In the genomic region with DNA sequence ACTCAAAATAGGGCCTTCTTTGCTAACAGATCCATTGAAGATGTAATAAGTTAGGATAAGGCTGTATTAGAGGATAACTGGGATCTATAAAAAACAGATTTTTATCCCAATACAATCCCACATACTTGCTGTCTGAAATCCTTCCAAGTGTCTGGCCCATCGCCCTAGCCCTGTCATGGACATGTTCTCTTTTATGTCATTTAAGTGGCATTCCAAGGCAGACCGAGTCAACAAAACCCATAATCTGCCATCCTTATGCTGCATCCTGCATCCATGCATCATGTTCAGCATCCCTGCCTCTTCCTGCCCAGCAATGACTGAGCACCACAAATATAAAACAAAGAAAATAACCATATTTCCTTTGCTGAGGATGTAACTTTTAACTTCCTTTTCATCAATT, we compare ENCODE assay signal across 23 mouse cellular contexts.
DNase-seq lines count a peak whose midpoint lies in the region; ATAC-seq and TF ChIP-seq lines count a peak whose summit lies in the region.
"Had no signal": no experiment of that assay in that cellular context is flagged by ENCODE, and none has a peak within 500 bp of the region (broad histone marks: within the 10 kb centered on the region; RNA-seq: fewer than 3 reads in every experiment).

No protein-coding gene starts in this region.

- peak overlapping the region; percentile 28; the same call in 1 of the 2 replicates for H3K27ac ChIP-seq in forebrain, embryonic 15.5 days (replicated peaks)
- H3K27ac ChIP-seq in forebrain, embryonic 11.5 days (ENCODE audit: low read depth, low read length): no peak overlapping the region
- peak overlapping the region; percentile 46; the same call in 1 of the 2 replicates for H3K27ac ChIP-seq in hindbrain, postnatal 0 days
- no peak overlapping the region for H3K27ac ChIP-seq in hindbrain, embryonic 13.5 days
- no peak overlapping the region for H3K27ac ChIP-seq in midbrain, embryonic 11.5 days (ENCODE audit: low read depth, low read length)
- no peak overlapping the region for H3K27ac ChIP-seq in midbrain, embryonic 14.5 days (replicated peaks; ENCODE audit: low read depth, low read length)
- H3K27ac ChIP-seq: embryonic facial prominence, embryonic 12.5 days; embryonic facial prominence, embryonic 15.5 days; heart, adult 2 months; heart, embryonic 10.5 days; heart, embryonic 13.5 days; hindbrain, embryonic 15.5 days; intestine, embryonic 15.5 days had no signal

- H3K36me3 ChIP-seq in forebrain, embryonic 15.5 days: no peaks in the 10 kb centered on the region
- no peaks in the 10 kb centered on the region for H3K36me3 ChIP-seq in forebrain, embryonic 11.5 days (ENCODE audit: control insufficient read depth, insufficient read depth, low read length)
- H3K36me3 ChIP-seq in hindbrain, postnatal 0 days (ENCODE audit: insufficient read depth, low read length): no peaks in the 10 kb centered on the region
- H3K36me3 ChIP-seq in hindbrain, embryonic 13.5 days: no peaks in the 10 kb centered on the region
- H3K36me3 ChIP-seq in midbrain, embryonic 11.5 days (ENCODE audit: control insufficient read depth, insufficient read depth, low read length): no peaks in the 10 kb centered on the region
- no peaks in the 10 kb centered on the region for H3K36me3 ChIP-seq in midbrain, embryonic 14.5 days (ENCODE audit: control insufficient read depth, insufficient read depth, low read length)
- H3K36me3 ChIP-seq: embryonic facial prominence, embryonic 12.5 days; embryonic facial prominence, embryonic 15.5 days; heart, embryonic 10.5 days; heart, embryonic 13.5 days; hindbrain, embryonic 15.5 days; intestine, embryonic 15.5 days had no signal

- ATAC-seq in forebrain, embryonic 15.5 days (replicated peaks): peak; percentile 76; the same call in 1 of the 2 replicates
- no peak for ATAC-seq in forebrain, embryonic 11.5 days (replicated peaks; ENCODE audit: low FRiP score)
- no peak for ATAC-seq in hindbrain, postnatal 0 days
- no peak for ATAC-seq in hindbrain, embryonic 13.5 days (ENCODE audit: low FRiP score)
- ATAC-seq in midbrain, embryonic 11.5 days (ENCODE audit: low FRiP score): no peak
- ATAC-seq in midbrain, embryonic 14.5 days (ENCODE audit: low FRiP score, low TSS enrichment): no peak
- ATAC-seq: activated CD4-positive, CD25-positive, alpha-beta regulatory T cell, adult 4 months; intestine, embryonic 15.5 days had no signal

- no peak overlapping the region for H3K4me2 ChIP-seq in forebrain, embryonic 15.5 days (replicated peaks)
- no peak overlapping the region for H3K4me2 ChIP-seq in forebrain, embryonic 11.5 days (ENCODE audit: low read depth, low read length, severe bottlenecking)
- H3K4me2 ChIP-seq in hindbrain, postnatal 0 days (ENCODE audit: low read depth, low read length): no peak overlapping the region
- no peak overlapping the region for H3K4me2 ChIP-seq in hindbrain, embryonic 13.5 days
- H3K4me2 ChIP-seq in midbrain, embryonic 11.5 days: no peak overlapping the region
- no peak overlapping the region for H3K4me2 ChIP-seq in midbrain, embryonic 14.5 days (ENCODE audit: low read length)
- H3K4me2 ChIP-seq: embryonic facial prominence, embryonic 12.5 days; embryonic facial prominence, embryonic 15.5 days; heart, embryonic 13.5 days; hindbrain, embryonic 15.5 days; intestine, embryonic 15.5 days had no signal

- no peaks in the 10 kb centered on the region for H3K27me3 ChIP-seq in forebrain, embryonic 15.5 days
- H3K27me3 ChIP-seq in forebrain, embryonic 11.5 days (ENCODE audit: control insufficient read depth, insufficient read depth, low read length): no peaks in the 10 kb centered on the region
- H3K27me3 ChIP-seq in hindbrain, postnatal 0 days (ENCODE audit: insufficient read depth, low read length): no peaks in the 10 kb centered on the region
- H3K27me3 ChIP-seq in hindbrain, embryonic 13.5 days: no peaks in the 10 kb centered on the region
- H3K27me3 ChIP-seq in midbrain, embryonic 11.5 days (ENCODE audit: control insufficient read depth, insufficient read depth, low read length): no peaks in the 10 kb centered on the region
- no peaks in the 10 kb centered on the region for H3K27me3 ChIP-seq in midbrain, embryonic 14.5 days (ENCODE audit: control insufficient read depth, insufficient read depth, low read length)
- H3K27me3 ChIP-seq: embryonic facial prominence, embryonic 12.5 days; embryonic facial prominence, embryonic 15.5 days; heart, embryonic 13.5 days; hindbrain, embryonic 15.5 days; intestine, embryonic 15.5 days had no signal

- no peak overlapping the region for H3K4me3 ChIP-seq in forebrain, embryonic 15.5 days
- no peak overlapping the region for H3K4me3 ChIP-seq in forebrain, embryonic 11.5 days (ENCODE audit: low read depth, low read length)
- H3K4me3 ChIP-seq in hindbrain, postnatal 0 days (ENCODE audit: low read length): no peak overlapping the region
- H3K4me3 ChIP-seq in hindbrain, embryonic 13.5 days: no peak overlapping the region
- H3K4me3 ChIP-seq in midbrain, embryonic 11.5 days (ENCODE audit: low read depth, low read length): no peak overlapping the region
- no peak overlapping the region for H3K4me3 ChIP-seq in midbrain, embryonic 14.5 days (replicated peaks; ENCODE audit: low read depth, low read length)
- H3K4me3 ChIP-seq: embryonic facial prominence, embryonic 12.5 days; embryonic facial prominence, embryonic 15.5 days; heart, adult 2 months; heart, embryonic 10.5 days; heart, embryonic 13.5 days; hindbrain, embryonic 15.5 days; intestine, embryonic 15.5 days had no signal

- no peak for TF ChIP-seq CTCF in hindbrain, postnatal 0 days (IDR thresholded peaks at IDR 0.05; ENCODE audit: low read depth)

- 68% methylated on average over 2 of the region's 2 CpGs for WGBS in forebrain, embryonic 15.5 days
- WGBS in forebrain, embryonic 11.5 days: 77% methylated on average over 2 of the region's 2 CpGs
- 65% methylated on average over 2 of the region's 2 CpGs for WGBS in hindbrain, postnatal 0 days
- WGBS in hindbrain, embryonic 13.5 days: 93% methylated on average over 2 of the region's 2 CpGs
- 84% methylated on average over 2 of the region's 2 CpGs for WGBS in midbrain, embryonic 11.5 days
- WGBS in midbrain, embryonic 14.5 days: 78% methylated on average over 2 of the region's 2 CpGs

- H3K9me3 ChIP-seq in forebrain, embryonic 15.5 days: no peaks in the 10 kb centered on the region
- no peaks in the 10 kb centered on the region for H3K9me3 ChIP-seq in forebrain, embryonic 11.5 days (ENCODE audit: control insufficient read depth, low read length)
- no peaks in the 10 kb centered on the region for H3K9me3 ChIP-seq in hindbrain, postnatal 0 days (ENCODE audit: low read length)
- H3K9me3 ChIP-seq in hindbrain, embryonic 13.5 days: 0 out of 2 replicates have a peak, but pooled peaks cover 5% of the 10 kb centered on the region
- H3K9me3 ChIP-seq in midbrain, embryonic 11.5 days (ENCODE audit: control insufficient read depth, low read length): no peaks in the 10 kb centered on the region
- no peaks in the 10 kb centered on the region for H3K9me3 ChIP-seq in midbrain, embryonic 14.5 days (ENCODE audit: control insufficient read depth, low read length)
- H3K9me3 ChIP-seq: embryonic facial prominence, embryonic 12.5 days; embryonic facial prominence, embryonic 15.5 days; heart, embryonic 10.5 days; hindbrain, embryonic 15.5 days; intestine, embryonic 15.5 days had no signal

- peak; percentile 64 to 65 for DNase-seq in cerebellum, postnatal 10 days
- no peak for DNase-seq in cerebellum, adult 18-20 months
- DNase-seq in forebrain, embryonic 11.5 days (ENCODE audit: low spot score): no peak
- no peak for DNase-seq in hindbrain, postnatal 0 days (ENCODE audit: low spot score)
- peak; percentile 62 for DNase-seq in midbrain, embryonic 11.5 days (ENCODE audit: low spot score, missing footprints)
- DNase-seq in midbrain, embryonic 14.5 days: no peak
- DNase-seq: adrenal gland, adult 8-10 months; adrenal gland, postnatal 25 days; gastrocnemius, postnatal 10 days; gastrocnemius, postnatal 36 days; heart, adult 2 months; heart, postnatal 14 days; heart, postnatal 4 days; kidney, adult 11 months had no signal

- H3K9ac ChIP-seq in forebrain, embryonic 15.5 days (replicated peaks): no peak overlapping the region
- H3K9ac ChIP-seq in forebrain, embryonic 11.5 days (ENCODE audit: low read length): no peak overlapping the region
- no peak overlapping the region for H3K9ac ChIP-seq in hindbrain, postnatal 0 days (replicated peaks; ENCODE audit: low read length)
- no peak overlapping the region for H3K9ac ChIP-seq in hindbrain, embryonic 13.5 days
- H3K9ac ChIP-seq in midbrain, embryonic 11.5 days (ENCODE audit: low read length): no peak overlapping the region
- no peak overlapping the region for H3K9ac ChIP-seq in midbrain, embryonic 14.5 days (replicated peaks; ENCODE audit: low read length)
- H3K9ac ChIP-seq: embryonic facial prominence, embryonic 12.5 days; embryonic facial prominence, embryonic 15.5 days; heart, embryonic 13.5 days; hindbrain, embryonic 15.5 days; intestine, embryonic 15.5 days had no signal

- peaks cover 11% of the 10 kb centered on the region for H3K4me1 ChIP-seq in forebrain, embryonic 15.5 days
- H3K4me1 ChIP-seq in forebrain, embryonic 11.5 days (replicated peaks; ENCODE audit: control insufficient read depth, insufficient read depth, low read length): no peaks in the 10 kb centered on the region
- no peaks in the 10 kb centered on the region for H3K4me1 ChIP-seq in hindbrain, postnatal 0 days (ENCODE audit: insufficient read depth, low read length)
- no peaks in the 10 kb centered on the region for H3K4me1 ChIP-seq in hindbrain, embryonic 13.5 days (replicated peaks)
- no peaks in the 10 kb centered on the region for H3K4me1 ChIP-seq in midbrain, embryonic 11.5 days (ENCODE audit: control insufficient read depth, insufficient read depth, low read length)
- H3K4me1 ChIP-seq in midbrain, embryonic 14.5 days (ENCODE audit: control insufficient read depth, insufficient read depth, low read length): no peaks in the 10 kb centered on the region
- H3K4me1 ChIP-seq: embryonic facial prominence, embryonic 12.5 days; embryonic facial prominence, embryonic 15.5 days; heart, embryonic 10.5 days; heart, embryonic 13.5 days; intestine, embryonic 15.5 days had no signal

Comparison
In these comparisons a context has a peak if more than half of its experiments do, and no peak if none do; other contexts are left out.
1. DNase-seq: peak in cerebellum, postnatal 10 days (2 of 2) and midbrain, embryonic 11.5 days (single experiment); none in cerebellum, adult 18-20 months (0 of 2), forebrain, embryonic 11.5 days (single experiment), hindbrain, postnatal 0 days (single experiment) and midbrain, embryonic 14.5 days (single experiment).
2. H3K27ac ChIP-seq: peak in forebrain, embryonic 15.5 days (single experiment) and hindbrain, postnatal 0 days (single experiment); none in forebrain, embryonic 11.5 days (single experiment), hindbrain, embryonic 13.5 days (single experiment), midbrain, embryonic 11.5 days (single experiment) and midbrain, embryonic 14.5 days (single experiment).